Comparison of ENCODE assay signal across 9 mouse cellular contexts in genomic region chr11:117783683-117784309, GRCm38 (mm10). TPM values are rescaled to one million over a fixed set of nuclear protein-coding genes. Genes with fewer than 3 reads are reported as not detected.
A peak's percentile ranks its signal among the peaks of the same experiment; 100 is the strongest.
DNase-seq lines count a peak whose midpoint lies in the region; ATAC-seq and TF ChIP-seq lines count a peak whose summit lies in the region.
"Had no signal": no experiment of that assay in that cellular context is flagged by ENCODE, and none has a peak within 500 bp of the region (broad histone marks: within the 10 kb centered on the region; RNA-seq: fewer than 3 reads in every experiment).

No protein-coding gene starts in this region.

- TF ChIP-seq POLR2A in bone marrow, adult 2 months (IDR thresholded peaks at IDR 0.05; ENCODE audit: borderline replicate concordance, control insufficient read depth, low read depth, low read length) = no peak
- TF ChIP-seq POLR2A in small intestine, adult 2 months (IDR thresholded peaks at IDR 0.05; ENCODE audit: low read depth, low read length) = no peak

- 68% methylated on average over 10 of the region's 10 CpGs for WGBS in bone marrow, adult 2 months
- 32% methylated on average over 10 of the region's 10 CpGs for WGBS in forebrain, embryonic 10.5 days
- 41% methylated on average over 10 of the region's 10 CpGs for WGBS in hindbrain, postnatal 0 days
- 34% methylated on average over 10 of the region's 10 CpGs for WGBS in liver, embryonic 14.5 days (ENCODE audit: insufficient replicate concordance)
- WGBS in small intestine, adult 2 months = 68% methylated on average over 10 of the region's 10 CpGs

- no peaks in the 10 kb centered on the region for H3K9me3 ChIP-seq in forebrain, embryonic 10.5 days
- H3K9me3 ChIP-seq in hindbrain, postnatal 0 days (ENCODE audit: low read length) = no peaks in the 10 kb centered on the region
- no peaks in the 10 kb centered on the region for H3K9me3 ChIP-seq in liver, embryonic 14.5 days (ENCODE audit: control insufficient read depth, low read length)

- no peak for TF ChIP-seq CTCF in bone marrow, adult 2 months (IDR thresholded peaks at IDR 0.05; ENCODE audit: control insufficient read depth, insufficient read depth, low read length)
- no peak for TF ChIP-seq CTCF in hindbrain, postnatal 0 days (IDR thresholded peaks at IDR 0.05; ENCODE audit: low read depth)
- no peak for TF ChIP-seq CTCF in liver, embryonic 14.5 days (IDR thresholded peaks at IDR 0.05; ENCODE audit: low read depth)
- TF ChIP-seq CTCF in small intestine, adult 2 months (IDR thresholded peaks at IDR 0.05; ENCODE audit: extremely low read depth, insufficient read length, insufficient replicate concordance, low read depth, low read length) = no peak

- peaks cover 2% of the 10 kb centered on the region; the same call in 1 of the 2 replicates for H3K4me1 ChIP-seq in bone marrow, adult 2 months (ENCODE audit: control insufficient read depth, insufficient read depth, low read length)
- H3K4me1 ChIP-seq in forebrain, embryonic 10.5 days = peaks cover 57% of the 10 kb centered on the region
- H3K4me1 ChIP-seq in hindbrain, postnatal 0 days (ENCODE audit: insufficient read depth, low read length) = peaks cover 17% of the 10 kb centered on the region
- H3K4me1 ChIP-seq in liver, embryonic 14.5 days (replicated peaks; ENCODE audit: control insufficient read depth in 2 of 2, insufficient read depth in 2 of 2, low read length in 1 of 2) = peaks cover 9 to 14% of the 10 kb centered on the region in 2 experiments
- H3K4me1 ChIP-seq in small intestine, adult 2 months (ENCODE audit: control insufficient read depth, insufficient read depth, insufficient read length, low read length) = peaks cover 22% of the 10 kb centered on the region

- H3K4me3 ChIP-seq in bone marrow, adult 2 months (replicated peaks; ENCODE audit: control insufficient read depth, low read depth, low read length) = peak overlapping the region; percentile 91
- peak overlapping the region; percentile 55 for H3K4me3 ChIP-seq in forebrain, embryonic 10.5 days
- peak overlapping the region; percentile 19; the same call in 1 of the 2 replicates for H3K4me3 ChIP-seq in hindbrain, postnatal 0 days (ENCODE audit: low read length)
- peak overlapping the region; percentile 75 to 81 for H3K4me3 ChIP-seq in liver, embryonic 14.5 days (ENCODE audit: insufficient read depth in 1 of 2, low read depth in 2 of 2, low read length in 2 of 2)
- peak overlapping the region; percentile 80; the same call in 1 of the 2 replicates for H3K4me3 ChIP-seq in small intestine, adult 2 months (ENCODE audit: low read depth, low read length)
- H3K4me3 ChIP-seq: myocyte had no signal

- H3K27ac ChIP-seq in bone marrow, adult 2 months (ENCODE audit: control insufficient read depth, insufficient read depth, low read depth, low read length, poor library complexity) = peak overlapping the region; percentile 64
- peak overlapping the region; percentile 84; the same call in 1 of the 2 replicates for H3K27ac ChIP-seq in forebrain, embryonic 10.5 days
- H3K27ac ChIP-seq in hindbrain, postnatal 0 days = no peak overlapping the region
- H3K27ac ChIP-seq in liver, embryonic 14.5 days = peak overlapping the region; percentile 100
- no peak overlapping the region for H3K27ac ChIP-seq in small intestine, adult 2 months (ENCODE audit: insufficient read depth, low read depth, low read length)

- peak overlapping the region; percentile 53 for H3K4me2 ChIP-seq in hindbrain, postnatal 0 days (ENCODE audit: low read depth, low read length)
- peak overlapping the region; percentile 98 for H3K4me2 ChIP-seq in liver, embryonic 14.5 days (ENCODE audit: low read depth)

- ATAC-seq in hindbrain, postnatal 0 days = no peak
- ATAC-seq in liver, embryonic 14.5 days (ENCODE audit: insufficient read depth) = no peak

- intact Hi-C loops in gastrocnemius, postnatal 36 days (cut with DNase I) = no loop called here

- H3K9ac ChIP-seq in hindbrain, postnatal 0 days (replicated peaks; ENCODE audit: low read length) = peak overlapping the region; percentile 28; the same call in 1 of the 2 replicates
- H3K9ac ChIP-seq in liver, embryonic 14.5 days (replicated peaks) = peak overlapping the region; percentile 99

- no peaks in the 10 kb centered on the region for H3K36me3 ChIP-seq in forebrain, embryonic 10.5 days (replicated peaks)
- H3K36me3 ChIP-seq in hindbrain, postnatal 0 days (ENCODE audit: insufficient read depth, low read length) = no peaks in the 10 kb centered on the region
- H3K36me3 ChIP-seq in liver, embryonic 14.5 days (replicated peaks; ENCODE audit: control insufficient read depth, insufficient read depth, low read depth) = peaks cover 43% of the 10 kb centered on the region
- H3K36me3 ChIP-seq in small intestine, adult 2 months (ENCODE audit: control insufficient read depth, insufficient read depth, low read length) = no peaks in the 10 kb centered on the region

- peak; percentile 31 for DNase-seq in forebrain, embryonic 10.5 days (ENCODE audit: extremely low spot score, low spot score)
- no peak for DNase-seq in hindbrain, postnatal 0 days (ENCODE audit: low spot score)
- peak; percentile 48 to 60 (median 54) for DNase-seq in liver, embryonic 14.5 days (ENCODE audit: low read depth in 3 of 3, low spot score in 3 of 3)
- no peak for DNase-seq in layer of hippocampus, adult 9-10 months (ENCODE audit: low spot score)
- DNase-seq in urinary bladder, adult 2 months (ENCODE audit: low spot score) = no peak
- no peak for DNase-seq in gastrocnemius, postnatal 36 days

- peaks cover 70% of the 10 kb centered on the region for H3K27me3 ChIP-seq in forebrain, embryonic 10.5 days (ENCODE audit: poor library complexity, severe bottlenecking)
- H3K27me3 ChIP-seq in hindbrain, postnatal 0 days (ENCODE audit: insufficient read depth, low read length) = peaks cover 4% of the 10 kb centered on the region; the same call in 1 of the 2 replicates
- no peaks in the 10 kb centered on the region for H3K27me3 ChIP-seq in liver, embryonic 14.5 days (ENCODE audit: control insufficient read depth, insufficient read depth, low read length)
- no peaks in the 10 kb centered on the region for H3K27me3 ChIP-seq in small intestine, adult 2 months (ENCODE audit: control insufficient read depth, insufficient read depth, low read length)

- no peak for TF ChIP-seq EP300 in liver, embryonic 14.5 days (IDR thresholded peaks at IDR 0.05; ENCODE audit: low read depth)

RNA-seq across cellular contexts. Expression of gene Tmc6, which starts 1.8 kb away (rescaled TPM):
- polyA plus RNA-seq in bone marrow, adult 2 months (2011; ENCODE audit: insufficient read depth, insufficient read length, low replicate concordance, missing spikeins) = 129 and 194 TPM in 2 replicates
- polyA plus RNA-seq in forebrain, embryonic 10.5 days (2016; fragmentation: Nextera tagmentation; extraction: Ambion mirVana) = 11.0 and 12.2 TPM in 2 replicates
- total RNA-seq in hindbrain, postnatal 0 days (2014; rRNA removed) = 3.3 and 4.7 TPM in 2 replicates
- polyA plus RNA-seq in hindbrain, postnatal 0 days (2015; fragmentation: Nextera tagmentation; extraction: Ambion mirVana) = 3.2 and 4.9 TPM in 2 replicates
- polyA plus RNA-seq in liver, embryonic 14.5 days (2012; rRNA removed) = 32.1 and 51.8 TPM in 2 replicates
- polyA plus RNA-seq in liver, embryonic 14.5 days (2014; fragmentation: Nextera tagmentation; extraction: Ambion mirVana) = 40.5 and 44.1 TPM in 2 replicates
- 53.5 and 84.7 TPM in 2 replicates for polyA plus RNA-seq in small intestine, adult 2 months (2012; rRNA removed)
- 48.2 and 55.4 TPM in 2 replicates for polyA plus RNA-seq in urinary bladder, adult 2 months (2012; rRNA removed)
- 1 to 10 TPM; 5.8 to 5.9 TPM for total RNA-seq in gastrocnemius, postnatal 36 days (2021)

RNA-seq across cellular contexts. Expression of gene Tmc8, which starts 1.9 kb away (rescaled TPM):
- polyA plus RNA-seq in bone marrow, adult 2 months (2011; ENCODE audit: insufficient read depth, insufficient read length, low replicate concordance, missing spikeins) = 32.6 and 51.1 TPM in 2 replicates
- polyA plus RNA-seq in forebrain, embryonic 10.5 days (2016; fragmentation: Nextera tagmentation; extraction: Ambion mirVana) = 1.4 and 1.5 TPM in 2 replicates
- total RNA-seq in hindbrain, postnatal 0 days (2014; rRNA removed) = 0.73 and 0.75 TPM in 2 replicates
- polyA plus RNA-seq in hindbrain, postnatal 0 days (2015; fragmentation: Nextera tagmentation; extraction: Ambion mirVana) = 0.44 and 0.86 TPM in 2 replicates
- 28.1 and 29.8 TPM in 2 replicates for polyA plus RNA-seq in liver, embryonic 14.5 days (2012; rRNA removed)
- polyA plus RNA-seq in liver, embryonic 14.5 days (2014; fragmentation: Nextera tagmentation; extraction: Ambion mirVana) = 9.9 and 13.1 TPM in 2 replicates
- 34.3 and 59.6 TPM in 2 replicates for polyA plus RNA-seq in small intestine, adult 2 months (2012; rRNA removed)
- polyA plus RNA-seq in urinary bladder, adult 2 months (2012; rRNA removed) = 3.1 and 3.4 TPM in 2 replicates
- 1 to 10 TPM; 1.2 to 1.7 TPM for total RNA-seq in gastrocnemius, postnatal 36 days (2021)

RNA-seq across cellular contexts. Expression of gene 6030468B19Rik, which starts 13.7 kb away (rescaled TPM):
- 13.5 and 16.7 TPM in 2 replicates for polyA plus RNA-seq in bone marrow, adult 2 months (2011; ENCODE audit: insufficient read depth, insufficient read length, low replicate concordance, missing spikeins)
- 1.8 and 3.2 TPM in 2 replicates for polyA plus RNA-seq in forebrain, embryonic 10.5 days (2016; fragmentation: Nextera tagmentation; extraction: Ambion mirVana)
- total RNA-seq in hindbrain, postnatal 0 days (2014; rRNA removed) = not detected in 2 replicates
- not detected in 2 replicates for polyA plus RNA-seq in hindbrain, postnatal 0 days (2015; fragmentation: Nextera tagmentation; extraction: Ambion mirVana)
- 104 and 133 TPM in 2 replicates for polyA plus RNA-seq in liver, embryonic 14.5 days (2012; rRNA removed)
- polyA plus RNA-seq in liver, embryonic 14.5 days (2014; fragmentation: Nextera tagmentation; extraction: Ambion mirVana) = 67.1 and 78.0 TPM in 2 replicates
- polyA plus RNA-seq in small intestine, adult 2 months (2012; rRNA removed) = 0.09 and 0.47 TPM in 2 replicates
- polyA plus RNA-seq in urinary bladder, adult 2 months (2012; rRNA removed) = 0.06 TPM in 1 of 2 replicates, not detected in the other
- total RNA-seq in gastrocnemius, postnatal 36 days (2021) = not detected
- polyA plus RNA-seq: myocyte had no signal

RNA-seq across cellular contexts. Expression of gene Gm20708, which starts 25.7 kb away (rescaled TPM):
- polyA plus RNA-seq in bone marrow, adult 2 months (2011; ENCODE audit: insufficient read depth, insufficient read length, low replicate concordance, missing spikeins) = 9.5 and 12.3 TPM in 2 replicates
- 0.17 and 0.58 TPM in 2 replicates for polyA plus RNA-seq in forebrain, embryonic 10.5 days (2016; fragmentation: Nextera tagmentation; extraction: Ambion mirVana)
- 2.6 TPM in 1 of 2 replicates, not detected in the other for total RNA-seq in hindbrain, postnatal 0 days (2014; rRNA removed)
- polyA plus RNA-seq in hindbrain, postnatal 0 days (2015; fragmentation: Nextera tagmentation; extraction: Ambion mirVana) = 0.67 and 1.4 TPM in 2 replicates
- polyA plus RNA-seq in liver, embryonic 14.5 days (2012; rRNA removed) = 0.03 and 0.08 TPM in 2 replicates
- polyA plus RNA-seq in liver, embryonic 14.5 days (2014; fragmentation: Nextera tagmentation; extraction: Ambion mirVana) = 0.10 and 0.28 TPM in 2 replicates
- polyA plus RNA-seq in small intestine, adult 2 months (2012; rRNA removed) = 0.06 TPM in 1 of 2 replicates, not detected in the other
- 0.22 TPM in 1 of 2 replicates, not detected in the other for polyA plus RNA-seq in urinary bladder, adult 2 months (2012; rRNA removed)
- under 1 TPM; 0.57 to 0.89 TPM for total RNA-seq in gastrocnemius, postnatal 36 days (2021)

RNA-seq across cellular contexts. Expression of gene Syngr2, which starts 25.7 kb away (rescaled TPM):
- 56.0 and 120 TPM in 2 replicates for polyA plus RNA-seq in bone marrow, adult 2 months (2011; ENCODE audit: insufficient read depth, insufficient read length, low replicate concordance, missing spikeins)
- 36.9 and 38.0 TPM in 2 replicates for polyA plus RNA-seq in forebrain, embryonic 10.5 days (2016; fragmentation: Nextera tagmentation; extraction: Ambion mirVana)
- 21.5 and 31.7 TPM in 2 replicates for total RNA-seq in hindbrain, postnatal 0 days (2014; rRNA removed)
- polyA plus RNA-seq in hindbrain, postnatal 0 days (2015; fragmentation: Nextera tagmentation; extraction: Ambion mirVana) = 17.2 and 18.8 TPM in 2 replicates
- polyA plus RNA-seq in liver, embryonic 14.5 days (2012; rRNA removed) = 36.5 and 48.8 TPM in 2 replicates
- 48.6 and 50.4 TPM in 2 replicates for polyA plus RNA-seq in liver, embryonic 14.5 days (2014; fragmentation: Nextera tagmentation; extraction: Ambion mirVana)
- 183 and 229 TPM in 2 replicates for polyA plus RNA-seq in small intestine, adult 2 months (2012; rRNA removed)
- 90.0 and 106 TPM in 2 replicates for polyA plus RNA-seq in urinary bladder, adult 2 months (2012; rRNA removed)
- total RNA-seq in gastrocnemius, postnatal 36 days (2021) = 100 to 1,000 TPM; 155 to 161 TPM

Comparison
In these comparisons a context has a peak if more than half of its experiments do, and no peak if none do; other contexts are left out.
1. H3K27ac ChIP-seq: peak in bone marrow, adult 2 months (single experiment), forebrain, embryonic 10.5 days (single experiment) and liver, embryonic 14.5 days (single experiment); none in hindbrain, postnatal 0 days (single experiment) and small intestine, adult 2 months (single experiment).
2. H3K4me3 ChIP-seq: peak in every context shown above with its lines; median percentile 91 in bone marrow, adult 2 months; 80 in small intestine, adult 2 months; 78 in liver, embryonic 14.5 days; 55 in forebrain, embryonic 10.5 days; 19 in hindbrain, postnatal 0 days.
3. DNase-seq: peak in forebrain, embryonic 10.5 days (single experiment) and liver, embryonic 14.5 days (3 of 3); none in hindbrain, postnatal 0 days (single experiment), layer of hippocampus, adult 9-10 months (single experiment), urinary bladder, adult 2 months (single experiment) and gastrocnemius, postnatal 36 days (0 of 2).